Mouse (Mus musculus) neural tube, embryonic 11.5 days (tissue): ENCODE measurements around the gene Cyb5r3. TPM values are rescaled to one million over a fixed set of nuclear protein-coding genes. Genes with fewer than 3 reads are reported as not detected.

Source experiments
- ATAC-seq: fragments of 200-750 bp; cut with Nextera tagmentation; 2 replicates; pipeline ENCODE4 v1.8.0; 2017; ENCODE audit warnings: moderate number of reproducible peaks, mild to moderate bottlenecking, moderate TSS enrichment, moderate library complexity; ENCODE audit not compliant: insufficient read depth, low FRiP score, low TSS enrichment
- DNase-seq: peaks from one replicate; pipeline ENCODE4 v3.0.0-alpha.2; 2015; ENCODE audit warnings: low spot score
- H3K27ac ChIP-seq: fragments of 300-500 bp; sonication (generic); 2 replicates; pipeline ENCODE4 v1.5.1; 2014; ENCODE audit warnings: low read depth, mild to moderate bottlenecking, low read length
- H3K27me3 ChIP-seq: fragments of 300-500 bp; sonication (generic); 2 replicates; pipeline ENCODE4 v1.6.1; 2014; ENCODE audit warnings: mild to moderate bottlenecking, low read length, mixed read lengths; ENCODE audit not compliant: control insufficient read depth, insufficient read depth
- H3K36me3 ChIP-seq: fragments of 300-500 bp; sonication (generic); 2 replicates; pipeline ENCODE4 v1.6.1; 2014; ENCODE audit warnings: mild to moderate bottlenecking, low read length, moderate library complexity, mixed read lengths; ENCODE audit not compliant: control insufficient read depth, insufficient read depth
- H3K4me1 ChIP-seq: fragments of 300-500 bp; sonication (generic); 2 replicates; pipeline ENCODE4 v1.6.1; 2014; ENCODE audit warnings: low read length, mixed read lengths; ENCODE audit not compliant: control insufficient read depth, insufficient read depth
- H3K4me2 ChIP-seq: fragments of 300-500 bp; sonication (generic); 2 replicates; pipeline ENCODE4 v1.6.1; 2014; ENCODE audit warnings: low read depth, mild to moderate bottlenecking, moderate library complexity
- H3K4me3 ChIP-seq: fragments of 300-500 bp; sonication (generic); 2 replicates; pipeline ENCODE4 v1.5.1; 2014; ENCODE audit warnings: low read depth, low read length
- H3K9ac ChIP-seq: fragments of 300-500 bp; sonication (generic); 2 replicates; pipeline ENCODE4 v1.6.1; 2014; ENCODE audit warnings: mild to moderate bottlenecking, low read length
- H3K9me3 ChIP-seq: fragments of 300-500 bp; sonication (generic); 2 replicates; pipeline ENCODE4 v1.6.1; 2016; ENCODE audit warnings: low read length; ENCODE audit not compliant: control insufficient read depth
- WGBS: fragments of 180-500 bp; shearing (Covaris S2); extraction: QIAGEN DNeasy Blood & Tissue Kit; methylation state at CpG from one replicate; pipeline ENCODE4 v1.1.7; 2014; 5-methylcytosine and 5-hydroxymethylcytosine counted together
- polyA plus RNA-seq: library from polyadenylated mRNA; unstranded; fragments of >200 nt; fragmentation: Nextera tagmentation; extraction: Ambion mirVana; gene quantifications from 2 replicates; pipeline ENCODE4 v1.2.1, GENCODE M21; 2014

Cyb5r3 gene
- polyA plus RNA-seq, 1 experiment from 2014 or later: 179 TPM

DNA sequence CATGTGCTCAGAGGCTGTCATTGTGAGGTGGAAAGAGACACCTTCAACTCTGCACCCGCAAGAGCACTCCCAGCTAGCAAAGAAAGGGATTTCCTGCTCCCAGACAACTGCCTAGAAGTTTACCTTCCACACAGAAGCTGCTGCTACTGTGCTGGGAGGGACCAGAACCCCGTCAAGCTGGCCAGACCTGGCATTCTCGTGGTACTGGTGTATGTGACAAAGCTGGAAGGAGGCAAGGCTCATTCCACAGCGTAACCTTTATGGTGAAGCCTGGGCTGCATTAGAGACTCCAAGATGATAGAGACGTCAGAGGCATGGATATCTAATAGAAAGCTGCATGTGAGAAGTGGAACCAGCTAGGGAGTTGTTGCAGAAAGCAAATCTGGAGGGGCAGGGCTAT, 47.8 kb downstream of the Cyb5r3 start:
- no peak overlapping the region for H3K27ac ChIP-seq
- DNase-seq (no peak), ATAC-seq (no peak)
- H3K36me3 ChIP-seq: peaks cover 10% of the 10 kb centered on the region
- H3K9me3 ChIP-seq: no peaks in the 10 kb centered on the region
- H3K9ac ChIP-seq: no peak overlapping the region
- H3K4me2 ChIP-seq: no peak overlapping the region
- H3K4me3 ChIP-seq: no peak overlapping the region
- H3K27me3 ChIP-seq: no peaks in the 10 kb centered on the region
- 76% methylated on average over 5 of the region's 5 CpGs for WGBS
- no peaks in the 10 kb centered on the region for H3K4me1 ChIP-seq

DNA sequence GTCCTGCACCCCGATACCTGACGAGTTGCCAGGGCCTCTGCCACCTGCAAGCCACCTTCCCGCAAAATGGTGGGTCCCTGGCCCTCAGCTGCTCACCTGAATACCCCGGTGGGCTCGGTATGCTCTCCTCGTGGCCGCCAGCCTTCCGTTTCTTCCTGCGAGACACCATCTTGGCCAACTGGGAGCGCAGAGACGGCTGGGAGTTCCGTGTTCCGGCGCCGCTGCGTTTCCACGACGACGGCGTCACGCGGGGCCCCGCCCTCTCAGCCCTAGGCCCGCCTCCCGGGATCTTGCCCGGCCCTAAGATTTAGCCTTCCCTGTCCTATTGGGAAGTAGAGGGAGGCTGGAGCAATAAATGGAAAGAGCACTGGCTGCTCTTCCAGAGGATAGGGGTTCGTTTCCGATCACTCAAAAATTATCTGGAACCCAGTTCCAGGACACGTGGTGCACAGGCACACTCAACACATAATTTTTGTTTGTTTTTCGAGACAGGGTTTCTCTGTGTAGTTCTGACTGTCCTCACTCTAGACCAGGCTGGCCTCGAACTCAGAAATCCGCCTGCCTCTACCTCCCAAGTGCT, 49.7 kb downstream of the Cyb5r3 start, which contains the start of gene Rrp7a:
Gene Rrp7a (minus strand): TSS at position 236 of the 580 bp plus-strand sequence.
- Histone ChIP-seq H3K36me3 (peaks cover 6% of the 10 kb centered on the region), H3K9me3 (no peaks in the 10 kb centered on the region), H3K4me2 (peak within 1 kb of the TSS; percentile 74), H3K4me1 (no peaks in the 10 kb centered on the region), H3K9ac (peak within 1 kb of the TSS; percentile 75), H3K27me3 (no peaks in the 10 kb centered on the region), H3K27ac (peak within 1 kb of the TSS; percentile 67), H3K4me3 (peak within 1 kb of the TSS; percentile 86)
- WGBS: 11% methylated on average over 30 of the region's 32 CpGs
- ATAC-seq (peak; percentile 84), DNase-seq (peak; percentile 94)

DNA sequence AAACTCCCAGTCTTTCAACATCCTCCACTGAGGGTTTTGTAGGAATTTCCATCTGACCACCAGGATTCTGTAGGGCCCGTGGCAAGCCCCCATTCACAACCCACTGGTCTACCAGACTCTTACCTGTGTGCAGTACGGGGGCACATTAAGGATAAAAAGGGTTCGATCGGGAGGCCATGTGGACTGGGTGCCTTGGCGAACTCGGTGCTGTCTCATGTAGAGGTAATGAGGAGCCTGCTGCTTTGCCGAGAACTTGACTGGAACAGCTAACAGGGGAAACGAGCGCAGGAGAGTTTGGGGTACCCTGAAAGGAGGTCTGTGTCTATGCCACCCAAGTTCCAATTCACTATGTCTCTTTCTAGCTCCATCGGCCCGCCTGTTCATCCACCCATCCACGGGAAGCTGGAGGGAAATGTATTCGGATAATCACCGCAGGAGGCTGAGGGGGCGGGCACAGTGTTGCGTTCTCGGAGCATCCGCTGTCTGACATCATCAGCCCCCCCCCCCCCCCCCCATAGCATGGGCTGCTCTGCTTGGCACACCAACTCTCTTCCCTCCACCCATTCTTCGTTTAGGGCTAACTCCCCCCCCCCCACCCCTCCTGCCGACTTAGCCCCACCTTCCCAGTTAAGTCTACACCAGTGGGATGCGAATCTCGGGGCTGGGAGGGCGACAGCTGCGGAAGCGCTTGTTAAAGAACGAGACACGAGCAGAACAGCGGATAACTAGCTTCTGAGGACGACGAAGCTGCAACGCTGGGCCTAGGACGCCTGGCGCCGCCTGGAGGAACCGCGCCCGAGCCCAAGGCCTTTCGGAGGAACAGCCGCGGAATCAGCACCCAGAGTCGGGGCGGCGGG, 50.5 kb downstream of the Cyb5r3 start:
- H3K4me2 ChIP-seq: peak overlapping the region; percentile 74
- peak overlapping the region; percentile 75 for H3K9ac ChIP-seq
- peak; percentile 77 for DNase-seq
- peak overlapping the region; percentile 67 for H3K27ac ChIP-seq
- WGBS: 5% methylated on average over 40 of the region's 43 CpGs
- peaks cover 8% of the 10 kb centered on the region for H3K36me3 ChIP-seq
- H3K4me3 ChIP-seq: peak overlapping the region; percentile 86
- H3K4me1 ChIP-seq: no peaks in the 10 kb centered on the region
- ATAC-seq: peak; percentile 49
- H3K9me3 ChIP-seq: no peaks in the 10 kb centered on the region
- H3K27me3 ChIP-seq: no peaks in the 10 kb centered on the region

DNA sequence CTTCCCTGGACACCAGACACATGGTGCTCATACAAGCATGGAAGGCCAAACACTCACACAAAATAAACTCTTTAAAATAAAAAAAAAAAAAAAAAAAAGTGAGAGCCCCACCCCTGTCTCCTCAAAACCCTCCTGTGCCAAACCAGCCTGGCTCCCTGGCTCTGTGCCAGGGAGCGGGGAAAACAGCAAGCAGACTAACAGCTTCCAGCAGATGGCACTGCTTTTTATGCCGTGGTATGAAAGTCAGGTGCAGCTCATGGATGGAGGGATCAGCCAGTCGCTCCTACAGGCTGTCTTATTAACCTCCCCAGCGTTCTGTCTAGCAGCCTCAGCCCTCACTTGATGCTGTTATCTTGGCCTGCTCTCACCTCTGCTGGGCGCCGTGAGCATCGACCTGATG, 54.0 kb downstream of the Cyb5r3 start:
- Histone ChIP-seq H3K27ac (no peak overlapping the region), H3K9ac (no peak overlapping the region), H3K4me3 (no peak overlapping the region), H3K4me2 (no peak overlapping the region), H3K9me3 (no peaks in the 10 kb centered on the region), H3K4me1 (no peaks in the 10 kb centered on the region), H3K27me3 (no peaks in the 10 kb centered on the region), H3K36me3 (peaks cover 8% of the 10 kb centered on the region)
- DNase-seq: no peak
- 90% methylated on average over 7 of the region's 7 CpGs for WGBS
- no peak for ATAC-seq

DNA sequence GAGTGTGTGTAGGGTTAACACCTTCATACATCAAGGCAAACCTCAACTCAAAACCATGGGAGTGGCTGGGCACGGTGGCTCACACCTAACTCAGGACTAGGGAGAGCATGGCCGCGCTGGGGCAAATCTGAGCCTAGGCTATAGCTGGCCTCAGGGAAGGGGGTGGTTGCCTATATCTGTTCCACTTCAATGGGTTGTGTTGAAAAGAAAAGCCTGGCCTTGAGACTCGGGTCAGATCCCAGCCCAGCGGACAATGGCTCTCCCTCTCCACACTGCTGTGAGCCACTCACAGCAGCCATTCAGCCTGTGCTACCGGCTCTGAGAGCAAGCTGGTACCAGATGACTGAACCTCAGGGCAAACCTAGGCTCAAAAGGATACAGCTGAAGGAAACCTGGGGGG, 57.3 kb downstream of the Cyb5r3 start:
- no peak for DNase-seq
- H3K9me3 ChIP-seq: no peaks in the 10 kb centered on the region

DNA sequence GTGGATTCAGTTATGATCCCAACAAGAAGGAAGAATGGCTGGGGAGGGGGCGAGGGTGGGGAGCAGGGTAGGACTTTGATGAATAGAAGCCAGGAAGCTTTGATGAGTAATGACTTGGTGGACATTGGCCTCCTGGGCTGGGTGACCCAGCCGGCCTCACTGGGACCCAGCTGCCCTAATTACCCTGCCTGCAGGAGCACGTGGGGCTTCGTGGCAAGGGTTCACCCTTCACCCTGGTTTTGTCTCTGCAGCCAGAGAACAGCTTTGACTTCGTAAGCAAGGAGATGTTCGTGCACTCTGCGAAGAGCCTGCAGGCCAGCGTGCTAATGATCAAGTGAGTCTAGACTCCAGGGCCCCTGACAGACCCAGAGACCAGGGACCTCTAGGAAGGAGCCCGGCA, 58.3 kb downstream of the Cyb5r3 start:
- Histone ChIP-seq H3K36me3 (peaks cover 8% of the 10 kb centered on the region), H3K4me2 (no peak overlapping the region), H3K4me1 (no peaks in the 10 kb centered on the region), H3K4me3 (no peak overlapping the region), H3K27ac (no peak overlapping the region), H3K9ac (no peak overlapping the region), H3K9me3 (no peaks in the 10 kb centered on the region), H3K27me3 (no peaks in the 10 kb centered on the region)
- WGBS: 73% methylated on average over 9 of the region's 9 CpGs
- ATAC-seq (no peak), DNase-seq (no peak)

More for the DNA sequence above, 57.3 kb downstream of the Cyb5r3 start:
- ATAC-seq: no peak
- Histone ChIP-seq H3K36me3 (peaks cover 8% of the 10 kb centered on the region), H3K27me3 (no peaks in the 10 kb centered on the region), H3K9ac (no peak overlapping the region), H3K4me1 (no peaks in the 10 kb centered on the region), H3K4me2 (no peak overlapping the region), H3K4me3 (no peak overlapping the region), H3K27ac (no peak overlapping the region)
- 54% methylated on average over 6 of the region's 6 CpGs for WGBS

DNA sequence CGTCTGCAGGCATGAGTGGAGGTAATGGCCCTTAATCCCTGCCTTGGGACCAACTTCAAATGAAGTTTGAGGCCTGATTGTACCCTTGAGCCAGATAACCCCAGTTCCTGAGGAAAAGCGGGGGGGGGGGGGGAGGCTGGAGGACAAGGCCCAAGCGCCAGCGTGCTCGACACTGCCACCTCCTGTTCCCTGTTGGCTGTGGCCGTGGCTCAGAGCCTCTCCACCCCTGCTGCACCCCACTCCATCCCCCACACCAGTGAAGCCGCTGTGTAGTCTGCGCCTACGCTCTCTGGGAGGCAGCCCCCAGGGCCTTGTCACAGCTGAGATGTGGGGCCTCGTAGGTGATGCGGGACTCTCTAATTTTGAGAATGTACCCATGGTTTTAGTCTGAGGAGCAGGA, 59.5 kb downstream of the Cyb5r3 start:
- no peak; the same call in 1 of the 2 replicates for ATAC-seq
- peak; percentile 66 for DNase-seq
- no peak overlapping the region for H3K4me3 ChIP-seq
- no peaks in the 10 kb centered on the region for H3K4me1 ChIP-seq
- H3K4me2 ChIP-seq: no peak overlapping the region
- no peak overlapping the region for H3K27ac ChIP-seq
- H3K9me3 ChIP-seq: no peaks in the 10 kb centered on the region
- no peak overlapping the region for H3K9ac ChIP-seq
- WGBS: 11% methylated on average over 10 of the region's 11 CpGs
- peaks cover 5% of the 10 kb centered on the region for H3K36me3 ChIP-seq
- no peaks in the 10 kb centered on the region for H3K27me3 ChIP-seq

DNA sequence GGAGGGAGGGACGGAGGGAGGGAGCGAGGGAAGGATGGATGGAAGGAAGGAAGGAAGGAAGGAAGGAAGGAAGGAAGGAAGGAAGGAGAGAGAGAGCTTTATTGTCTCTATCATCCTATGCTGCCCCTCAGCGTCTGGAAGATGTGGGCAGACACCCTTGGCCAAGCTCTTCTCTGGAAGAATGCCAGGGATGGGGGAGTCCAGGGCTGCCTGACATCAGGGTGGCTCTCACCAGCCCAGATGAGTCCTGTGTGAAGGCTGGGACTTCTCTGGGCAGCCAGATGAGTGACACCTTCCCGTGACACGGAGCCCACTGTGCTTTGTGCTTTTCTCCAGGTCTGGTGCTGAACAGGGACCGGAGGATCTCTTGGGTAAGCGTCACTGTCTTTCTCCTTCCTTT, 60.5 kb downstream of the Cyb5r3 start:
- Histone ChIP-seq H3K9me3 (no peaks in the 10 kb centered on the region), H3K4me2 (no peak overlapping the region), H3K27ac (no peak overlapping the region), H3K4me3 (no peak overlapping the region), H3K4me1 (0 out of 2 replicates have a peak, but pooled peaks cover 5% of the 10 kb centered on the region), H3K27me3 (no peaks in the 10 kb centered on the region), H3K36me3 (peaks cover 2% of the 10 kb centered on the region), H3K9ac (no peak overlapping the region)
- WGBS: 85% methylated on average over 7 of the region's 7 CpGs
- ATAC-seq: no peak
- DNase-seq: no peak
